Mouse (Mus musculus) embryonic facial prominence, embryonic 13.5 days (tissue): ENCODE results near the gene Fxr2. TPM values are rescaled to one million over a fixed set of nuclear protein-coding genes. Genes with fewer than 3 reads are reported as not detected.

Source experiments
- ATAC-seq: fragments of 200-750 bp; cut with Nextera tagmentation; 2 replicates; pipeline ENCODE4 v1.8.0; 2017; ENCODE audit warnings: low read depth; ENCODE audit not compliant: insufficient number of reproducible peaks, insufficient read depth, low FRiP score, low TSS enrichment
- H3K27ac ChIP-seq: fragments of 300-500 bp; sonication (generic); 2 replicates; pipeline ENCODE4 v1.5.1; 2015; ENCODE audit warnings: moderate library complexity, mild to moderate bottlenecking, inconsistent platforms
- H3K27me3 ChIP-seq: fragments of 300-500 bp; sonication (generic); 2 replicates; pipeline ENCODE4 v1.6.1; 2015; ENCODE audit warnings: mild to moderate bottlenecking, inconsistent platforms
- H3K36me3 ChIP-seq: fragments of 300-500 bp; sonication (generic); 2 replicates; pipeline ENCODE4 v1.6.1; 2015; ENCODE audit warnings: mild to moderate bottlenecking, inconsistent platforms
- H3K4me1 ChIP-seq: fragments of 300-500 bp; sonication (generic); 2 replicates; pipeline ENCODE4 v1.6.1; 2015; ENCODE audit warnings: inconsistent platforms
- H3K4me2 ChIP-seq: fragments of 300-500 bp; sonication (generic); 2 replicates; pipeline ENCODE4 v1.6.1; 2015; ENCODE audit warnings: moderate library complexity, mild to moderate bottlenecking, inconsistent platforms
- H3K4me3 ChIP-seq: fragments of 300-500 bp; sonication (generic); 2 replicates; pipeline ENCODE4 v1.5.1; 2015; ENCODE audit warnings: mild to moderate bottlenecking, inconsistent platforms
- H3K9ac ChIP-seq: fragments of 300-500 bp; sonication (generic); 2 replicates; pipeline ENCODE4 v1.6.1; 2015; ENCODE audit warnings: mild to moderate bottlenecking, inconsistent platforms
- H3K9me3 ChIP-seq: fragments of 300-500 bp; sonication (generic); 2 replicates; pipeline ENCODE4 v1.6.1; 2016; ENCODE audit warnings: inconsistent platforms
- WGBS: fragments of 180-500 bp; shearing (Covaris S2); methylation state at CpG from one replicate; pipeline ENCODE4 v1.1.7; 2015; ENCODE audit warnings: mixed read lengths; 5-methylcytosine and 5-hydroxymethylcytosine counted together
- polyA plus RNA-seq: library from polyadenylated mRNA; unstranded; fragments of >200 nt; fragmentation: Nextera tagmentation; extraction: Ambion mirVana; gene quantifications from 2 replicates; pipeline ENCODE4 v1.2.1, GENCODE M21; 2015

Fxr2 gene
- polyA plus RNA-seq = 36.6 and 44.1 TPM in 2 replicates

GRCm38 (mm10) chr11:69632284-69633089 lies at the start of gene Fxr2:
Fxr2 (plus strand) TSS chr11:69632990.
- H3K9ac ChIP-seq = peak within 1 kb of the TSS; percentile 92
- WGBS = under 1% methylated on average over 51 of the region's 56 CpGs
- H3K4me1 ChIP-seq = peaks cover 26% of the 10 kb centered on the region
- peak within 1 kb of the TSS; percentile 81 for H3K4me2 ChIP-seq
- no peaks in the 10 kb centered on the region for H3K9me3 ChIP-seq
- no peaks in the 10 kb centered on the region for H3K27me3 ChIP-seq
- H3K4me3 ChIP-seq = peak within 1 kb of the TSS; percentile 79
- peak; percentile 98 for ATAC-seq
- H3K36me3 ChIP-seq = peaks cover 7% of the 10 kb centered on the region
- H3K27ac ChIP-seq = peak within 1 kb of the TSS; percentile 97

- H3K36me3 ChIP-seq = peaks cover 27% of the 10 kb centered on the region
- 85% methylated on average over 7 of the region's 7 CpGs for WGBS
- no peaks in the 10 kb centered on the region for H3K27me3 ChIP-seq
- H3K4me2 ChIP-seq = no peak overlapping the region
- H3K9me3 ChIP-seq = no peaks in the 10 kb centered on the region
- H3K4me1 ChIP-seq = peaks cover 12% of the 10 kb centered on the region
- no peak overlapping the region for H3K4me3 ChIP-seq
- ATAC-seq = no peak
- H3K27ac ChIP-seq = no peak overlapping the region
- no peak overlapping the region for H3K9ac ChIP-seq
Measured at GRCm38 (mm10) chr11:69584008-69584407, 48.8 kb upstream of the Fxr2 start.

- H3K36me3 ChIP-seq = peaks cover 36% of the 10 kb centered on the region
- peaks cover 12% of the 10 kb centered on the region for H3K4me1 ChIP-seq
Measured at GRCm38 (mm10) chr11:69584937-69585336, 47.9 kb upstream of the Fxr2 start.

GRCm38 (mm10) chr11:69585718-69586325 lies 47.0 kb upstream of the Fxr2 start:
- 72% methylated on average over 7 of the region's 7 CpGs for WGBS
- H3K4me1 ChIP-seq = peaks cover 12% of the 10 kb centered on the region
- H3K27me3 ChIP-seq = no peaks in the 10 kb centered on the region
- no peak overlapping the region for H3K27ac ChIP-seq
- no peak overlapping the region for H3K4me2 ChIP-seq
- no peak overlapping the region for H3K4me3 ChIP-seq
- no peaks in the 10 kb centered on the region for H3K9me3 ChIP-seq
- H3K36me3 ChIP-seq = peaks cover 45% of the 10 kb centered on the region
- no peak overlapping the region for H3K9ac ChIP-seq
- ATAC-seq = no peak

More at GRCm38 (mm10) chr11:69584937-69585336, 47.9 kb upstream of the Fxr2 start:
- H3K27me3 ChIP-seq = no peaks in the 10 kb centered on the region
- no peak overlapping the region for H3K4me2 ChIP-seq
- H3K4me3 ChIP-seq = no peak overlapping the region
- no peak overlapping the region for H3K27ac ChIP-seq
- no peaks in the 10 kb centered on the region for H3K9me3 ChIP-seq
- H3K9ac ChIP-seq = no peak overlapping the region
- no peak for ATAC-seq
- 94% methylated on average over 13 of the region's 13 CpGs for WGBS

- WGBS = 93% methylated on average over 22 of the region's 22 CpGs
Measured at GRCm38 (mm10) chr11:69589207-69589834, 43.5 kb upstream of the Fxr2 start.

GRCm38 (mm10) chr11:69590622-69591021 lies 42.2 kb upstream of the Fxr2 start:
- Histone ChIP-seq H3K27me3 (no peaks in the 10 kb centered on the region), H3K9me3 (no peaks in the 10 kb centered on the region), H3K4me3 (no peak overlapping the region), H3K4me1 (no peaks in the 10 kb centered on the region), H3K4me2 (no peak overlapping the region), H3K9ac (no peak overlapping the region), H3K36me3 (peaks cover 85% of the 10 kb centered on the region), H3K27ac (no peak overlapping the region)
- no peak for ATAC-seq
- WGBS = 92% methylated on average over 8 of the region's 8 CpGs

More at GRCm38 (mm10) chr11:69589207-69589834, 43.5 kb upstream of the Fxr2 start:
- H3K36me3 ChIP-seq = peaks cover 74% of the 10 kb centered on the region
- H3K4me1 ChIP-seq = no peaks in the 10 kb centered on the region
- no peak overlapping the region for H3K4me2 ChIP-seq
- H3K27me3 ChIP-seq = no peaks in the 10 kb centered on the region
- no peak overlapping the region for H3K9ac ChIP-seq
- H3K9me3 ChIP-seq = no peaks in the 10 kb centered on the region
- H3K4me3 ChIP-seq = no peak overlapping the region
- no peak overlapping the region for H3K27ac ChIP-seq
- no peak for ATAC-seq

GRCm38 (mm10) chr11:69591424-69591823 lies 41.4 kb upstream of the Fxr2 start:
- no peak overlapping the region for H3K4me3 ChIP-seq
- H3K27me3 ChIP-seq = no peaks in the 10 kb centered on the region
- no peak overlapping the region for H3K27ac ChIP-seq
- ATAC-seq = no peak
- no peak overlapping the region for H3K9ac ChIP-seq
- H3K4me2 ChIP-seq = no peak overlapping the region
- WGBS = 82% methylated on average over 3 of the region's 3 CpGs
- H3K4me1 ChIP-seq = no peaks in the 10 kb centered on the region
- peaks cover 87% of the 10 kb centered on the region for H3K36me3 ChIP-seq
- no peaks in the 10 kb centered on the region for H3K9me3 ChIP-seq

GRCm38 (mm10) chr11:69591899-69592637 lies 40.7 kb upstream of the Fxr2 start:
- no peak for ATAC-seq
- Histone ChIP-seq H3K4me1 (no peaks in the 10 kb centered on the region), H3K27ac (no peak overlapping the region), H3K27me3 (no peaks in the 10 kb centered on the region), H3K36me3 (peaks cover 83% of the 10 kb centered on the region), H3K4me3 (no peak overlapping the region), H3K4me2 (no peak overlapping the region), H3K9me3 (no peaks in the 10 kb centered on the region), H3K9ac (peak overlapping the region; percentile 27; the same call in 1 of the 2 replicates)
- 86% methylated on average over 7 of the region's 7 CpGs for WGBS

GRCm38 (mm10) chr11:69592799-69593198 lies 40.0 kb upstream of the Fxr2 start:
- Histone ChIP-seq H3K27me3 (no peaks in the 10 kb centered on the region), H3K4me2 (no peak overlapping the region), H3K9ac (no peak overlapping the region), H3K9me3 (no peaks in the 10 kb centered on the region), H3K4me3 (no peak overlapping the region), H3K36me3 (peaks cover 75% of the 10 kb centered on the region), H3K4me1 (no peaks in the 10 kb centered on the region), H3K27ac (no peak overlapping the region)
- 84% methylated on average over 4 of the region's 4 CpGs for WGBS
- no peak for ATAC-seq

GRCm38 (mm10) chr11:69594853-69595252 lies 37.9 kb upstream of the Fxr2 start:
- Histone ChIP-seq H3K27me3 (no peaks in the 10 kb centered on the region), H3K27ac (no peak overlapping the region), H3K36me3 (peaks cover 55% of the 10 kb centered on the region), H3K4me1 (peaks cover 7% of the 10 kb centered on the region), H3K4me2 (no peak overlapping the region), H3K4me3 (no peak overlapping the region), H3K9ac (no peak overlapping the region), H3K9me3 (no peaks in the 10 kb centered on the region)
- ATAC-seq = no peak
- WGBS = 95% methylated on average over 6 of the region's 6 CpGs

- peaks cover 26% of the 10 kb centered on the region for H3K4me1 ChIP-seq
- peak overlapping the region; percentile 29 for H3K4me2 ChIP-seq
- H3K4me3 ChIP-seq = 0 out of 2 replicates have a peak overlapping the region, but pooled peaks have one; percentile 3
- peaks cover 18% of the 10 kb centered on the region for H3K36me3 ChIP-seq
- no peak for ATAC-seq
- peaks cover 16% of the 10 kb centered on the region for H3K27me3 ChIP-seq
- 10% methylated on average over 9 of the region's 9 CpGs for WGBS
- H3K9me3 ChIP-seq = no peaks in the 10 kb centered on the region
- peak overlapping the region; percentile 55; the same call in 1 of the 2 replicates for H3K9ac ChIP-seq
- peak overlapping the region; percentile 49; the same call in 1 of the 2 replicates for H3K27ac ChIP-seq
Measured at GRCm38 (mm10) chr11:69599436-69599835, 33.4 kb upstream of the Fxr2 start.
